ENCODE assay signal across 17 mouse cellular contexts in genomic region chr16:85096396-85096795, GRCm38 (mm10).
DNase-seq lines count a peak whose midpoint lies in the region; ATAC-seq and TF ChIP-seq lines count a peak whose summit lies in the region.
"Had no signal": no experiment of that assay in that cellular context is flagged by ENCODE, and none has a peak within 500 bp of the region (broad histone marks: within the 10 kb centered on the region; RNA-seq: fewer than 3 reads in every experiment).

No protein-coding gene starts in this region.

- no peaks in the 10 kb centered on the region for H3K27me3 ChIP-seq in hindbrain, embryonic 12.5 days
- no peaks in the 10 kb centered on the region for H3K27me3 ChIP-seq in hindbrain, embryonic 10.5 days (ENCODE audit: insufficient read depth, poor library complexity, severe bottlenecking)
- no peaks in the 10 kb centered on the region for H3K27me3 ChIP-seq in forebrain, postnatal 0 days (ENCODE audit: insufficient read depth, low read length)
- no peaks in the 10 kb centered on the region for H3K27me3 ChIP-seq in midbrain, embryonic 16.5 days (ENCODE audit: control insufficient read depth, insufficient read depth, low read depth, low read length)
- H3K27me3 ChIP-seq: limb, embryonic 15.5 days had no signal

- H3K9ac ChIP-seq in hindbrain, embryonic 12.5 days: no peak overlapping the region
- no peak overlapping the region for H3K9ac ChIP-seq in forebrain, postnatal 0 days
- H3K9ac ChIP-seq in midbrain, embryonic 16.5 days (ENCODE audit: low read depth, low read length): no peak overlapping the region
- H3K9ac ChIP-seq: limb, embryonic 15.5 days; liver, postnatal 0 days had no signal

- DNase-seq in hindbrain, embryonic 10.5 days (ENCODE audit: low spot score): no peak
- DNase-seq in cerebellum, adult 8-10 months: peak; percentile 47
- no peak for DNase-seq in forebrain, postnatal 0 days
- DNase-seq in ovary, postnatal 14 days (ENCODE audit: low spot score): no peak
- DNase-seq in lung, postnatal 36 days: no peak
- DNase-seq in kidney, postnatal 36 days: no peak
- DNase-seq: embryo, embryonic 11 days; heart, adult 18-20 months; layer of hippocampus, adult 9-11 months; liver, postnatal 0 days; thymus, postnatal 25 days had no signal

- no peaks in the 10 kb centered on the region for H3K9me3 ChIP-seq in hindbrain, embryonic 12.5 days (replicated peaks)
- no peaks in the 10 kb centered on the region for H3K9me3 ChIP-seq in hindbrain, embryonic 10.5 days
- no peaks in the 10 kb centered on the region for H3K9me3 ChIP-seq in forebrain, postnatal 0 days (ENCODE audit: low read length)
- no peaks in the 10 kb centered on the region for H3K9me3 ChIP-seq in midbrain, embryonic 16.5 days (replicated peaks; ENCODE audit: control insufficient read depth, low read length, poor library complexity, severe bottlenecking)
- H3K9me3 ChIP-seq: limb, embryonic 15.5 days had no signal

- no peak overlapping the region for H3K4me3 ChIP-seq in hindbrain, embryonic 12.5 days
- H3K4me3 ChIP-seq in hindbrain, embryonic 10.5 days: no peak overlapping the region
- H3K4me3 ChIP-seq in forebrain, postnatal 0 days (ENCODE audit: low read depth, low read length): no peak overlapping the region
- H3K4me3 ChIP-seq in midbrain, embryonic 16.5 days (ENCODE audit: low read depth, low read length): no peak overlapping the region
- H3K4me3 ChIP-seq: erythroblast, embryonic 14.5 days; limb, embryonic 15.5 days had no signal

- TF ChIP-seq CTCF in forebrain, postnatal 0 days (IDR thresholded peaks at IDR 0.05; ENCODE audit: low read depth): no peak

- H3K4me2 ChIP-seq in hindbrain, embryonic 12.5 days (replicated peaks): no peak overlapping the region
- no peak overlapping the region for H3K4me2 ChIP-seq in forebrain, postnatal 0 days (ENCODE audit: low read depth)
- no peak overlapping the region for H3K4me2 ChIP-seq in midbrain, embryonic 16.5 days (ENCODE audit: low read length)
- H3K4me2 ChIP-seq: limb, embryonic 15.5 days had no signal

- H3K27ac ChIP-seq in hindbrain, embryonic 12.5 days: no peak overlapping the region
- no peak overlapping the region for H3K27ac ChIP-seq in hindbrain, embryonic 10.5 days
- 0 out of 2 replicates have a peak overlapping the region, but pooled peaks have one; percentile 15 for H3K27ac ChIP-seq in forebrain, postnatal 0 days (ENCODE audit: low read depth, low read length)
- H3K27ac ChIP-seq in midbrain, embryonic 16.5 days (ENCODE audit: low read length): no peak overlapping the region
- H3K27ac ChIP-seq: kidney, postnatal 0 days; limb, embryonic 15.5 days; stomach, postnatal 0 days had no signal

- 0 out of 2 replicates have a peak, but pooled peaks cover under 1% of the 10 kb centered on the region for H3K36me3 ChIP-seq in hindbrain, embryonic 12.5 days
- peaks cover 23% of the 10 kb centered on the region for H3K36me3 ChIP-seq in hindbrain, embryonic 10.5 days
- H3K36me3 ChIP-seq in forebrain, postnatal 0 days (ENCODE audit: insufficient read depth): no peaks in the 10 kb centered on the region; the same call in 1 of the 2 replicates
- H3K36me3 ChIP-seq in midbrain, embryonic 16.5 days (ENCODE audit: control insufficient read depth, insufficient read depth, low read length): no peaks in the 10 kb centered on the region

- WGBS in hindbrain, embryonic 12.5 days: 60% methylated on average over 6 of the region's 6 CpGs
- 71% methylated on average over 6 of the region's 6 CpGs for WGBS in hindbrain, embryonic 10.5 days
- 23% methylated on average over 6 of the region's 6 CpGs for WGBS in forebrain, postnatal 0 days
- WGBS in midbrain, embryonic 16.5 days: 33% methylated on average over 6 of the region's 6 CpGs

- ATAC-seq in hindbrain, embryonic 12.5 days (ENCODE audit: low FRiP score): 0 out of 2 replicates have a peak, but pooled peaks have one; percentile 15
- peak; percentile 69 for ATAC-seq in forebrain, postnatal 0 days
- ATAC-seq in midbrain, embryonic 16.5 days: peak; percentile 49; the same call in 1 of the 2 replicates
- ATAC-seq: liver, postnatal 0 days had no signal

- H3K4me1 ChIP-seq in hindbrain, embryonic 12.5 days: peaks cover 21% of the 10 kb centered on the region
- H3K4me1 ChIP-seq in hindbrain, embryonic 10.5 days (replicated peaks): peaks cover 48% of the 10 kb centered on the region
- peaks cover 5% of the 10 kb centered on the region; the same call in 1 of the 2 replicates for H3K4me1 ChIP-seq in forebrain, postnatal 0 days (ENCODE audit: insufficient read depth)
- H3K4me1 ChIP-seq in midbrain, embryonic 16.5 days (ENCODE audit: control insufficient read depth, insufficient read depth, low read length): peaks cover 15% of the 10 kb centered on the region

Comparison
In these comparisons a context has a peak if more than half of its experiments do, and no peak if none do; other contexts are left out.
1. ATAC-seq: peak in every context shown above with its lines; median percentile 69 in forebrain, postnatal 0 days; 49 in midbrain, embryonic 16.5 days; 15 in hindbrain, embryonic 12.5 days.